Mouse (Mus musculus) embryo, embryonic 11 days (tissue): ENCODE results near the gene Osbpl6.

Experiments
- DNase-seq: peaks from one replicate; pipeline ENCODE4 v3.0.0-alpha.2; 2015

Gene Osbpl6

DNA sequence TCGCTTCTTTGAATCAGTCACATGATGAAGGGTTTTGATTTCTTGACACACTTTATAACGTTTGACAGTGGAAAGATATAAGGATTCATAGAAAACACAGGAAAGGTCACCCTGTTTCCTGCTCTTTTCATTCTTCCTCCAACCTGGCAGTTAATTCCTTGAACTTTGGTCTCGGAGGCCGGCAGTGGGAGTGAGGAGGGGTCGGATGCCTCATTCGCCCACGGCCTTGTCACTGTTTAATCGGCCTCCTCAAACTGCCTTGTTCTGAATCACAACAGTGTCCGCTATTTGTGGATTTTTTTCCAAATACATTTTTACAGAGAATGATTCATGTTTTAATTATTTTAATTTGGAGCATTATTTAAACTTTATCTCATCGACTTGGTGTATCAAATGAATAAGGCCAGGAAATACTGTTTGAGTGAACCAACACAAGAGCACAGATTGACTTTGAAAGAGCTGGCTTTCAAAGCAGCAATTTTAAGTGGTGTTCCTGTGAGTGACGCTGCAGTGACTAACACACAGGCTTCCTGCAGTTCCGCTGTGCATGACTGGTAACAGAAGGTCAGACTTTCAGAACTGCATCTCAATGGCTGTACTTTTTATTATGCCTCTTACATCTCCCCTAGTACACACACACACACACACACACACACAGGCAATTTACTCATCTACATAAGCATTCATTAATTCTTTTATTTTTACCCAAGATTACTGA is 98.0 kb downstream of the Osbpl6 start:
- no peak for DNase-seq

DNA sequence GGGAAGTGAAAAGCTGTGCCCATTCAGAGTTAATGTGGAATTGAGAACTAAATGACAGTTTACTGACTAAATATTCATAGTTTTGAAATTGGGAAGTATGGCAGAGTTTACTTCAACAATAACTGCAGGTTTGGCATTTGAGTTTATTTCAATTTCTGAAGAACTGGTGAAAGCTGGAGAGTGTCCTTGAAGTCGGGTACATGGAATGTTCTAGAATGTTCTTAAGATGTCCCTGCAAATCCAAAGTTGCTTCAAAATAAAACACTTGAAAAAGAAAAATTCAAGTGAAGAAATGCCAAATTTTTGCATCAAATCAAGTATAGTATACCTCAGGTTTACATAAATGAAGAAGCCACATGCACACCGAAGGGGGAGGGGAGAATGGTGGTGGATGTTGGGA is 98.7 kb downstream of the Osbpl6 start:
- no peak for DNase-seq

DNA sequence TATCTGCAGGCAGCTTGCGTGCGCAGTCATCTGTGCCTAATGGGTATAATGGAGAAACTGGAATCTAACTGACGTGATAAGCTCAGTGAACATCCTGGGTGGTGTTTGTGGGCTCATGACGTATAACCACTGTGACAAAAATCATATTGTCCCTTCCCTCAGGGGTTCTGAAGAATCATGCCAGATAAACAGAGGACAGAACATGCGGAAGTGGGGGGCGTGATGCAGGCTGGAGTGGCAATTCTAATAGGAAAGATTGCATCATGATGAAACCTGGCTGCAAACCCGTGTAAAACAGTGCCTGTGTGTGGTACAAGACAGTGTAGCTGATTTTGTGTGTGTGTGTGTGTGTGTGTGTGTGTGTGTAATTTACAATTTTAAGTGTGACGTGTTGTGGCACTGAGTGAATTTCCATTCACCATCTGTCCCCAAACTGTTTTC is 105.0 kb downstream of the Osbpl6 start:
- DNase-seq: no peak

DNA sequence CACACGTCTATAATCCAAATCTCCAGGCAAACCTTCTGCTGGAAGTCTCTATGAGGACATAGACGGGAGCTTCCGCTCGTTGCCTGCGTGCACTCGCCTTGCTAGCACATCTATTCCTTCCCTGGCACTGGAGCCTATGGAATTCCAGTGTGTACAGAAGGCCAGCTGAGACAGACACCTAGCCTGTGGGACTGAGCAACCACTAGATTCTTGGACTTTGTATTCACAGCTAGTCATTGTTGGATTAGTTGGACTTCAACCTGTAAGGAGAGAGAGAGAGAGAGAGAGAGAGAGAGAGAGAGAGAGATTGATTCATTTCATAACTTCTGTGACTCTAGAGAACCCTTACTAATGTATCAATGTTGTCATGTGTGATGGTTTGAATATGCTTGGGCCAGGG is 105.8 kb downstream of the Osbpl6 start:
- no peak for DNase-seq

DNA sequence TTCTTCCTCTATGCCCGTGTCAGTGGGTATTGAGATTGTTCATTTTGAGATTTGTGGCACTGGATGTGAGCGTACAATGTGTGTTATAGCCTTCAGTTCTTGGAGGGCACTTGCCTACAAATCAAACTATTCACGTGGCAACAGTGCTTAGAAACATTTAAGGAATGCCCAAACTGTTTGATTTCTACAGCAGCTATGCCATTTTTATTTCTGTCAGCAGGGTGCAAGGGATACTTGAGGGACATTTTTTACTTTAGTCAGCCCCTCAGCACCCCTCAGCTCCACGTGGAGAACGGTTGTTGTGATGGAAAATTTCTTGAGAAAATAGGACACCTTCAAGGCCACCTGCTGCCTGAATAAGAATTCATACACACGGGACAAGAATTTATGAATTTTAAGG is 106.6 kb downstream of the Osbpl6 start:
- DNase-seq: no peak

GRCm38 (mm10) chr2:76513296-76513695 is 107.0 kb downstream of the Osbpl6 start:
- DNase-seq: no peak

GRCm38 (mm10) chr2:76517471-76517870 is 111.2 kb downstream of the Osbpl6 start:
- no peak for DNase-seq

- no peak for DNase-seq
Observed at GRCm38 (mm10) chr2:76518407-76519063, 112.2 kb downstream of the Osbpl6 start.

DNA sequence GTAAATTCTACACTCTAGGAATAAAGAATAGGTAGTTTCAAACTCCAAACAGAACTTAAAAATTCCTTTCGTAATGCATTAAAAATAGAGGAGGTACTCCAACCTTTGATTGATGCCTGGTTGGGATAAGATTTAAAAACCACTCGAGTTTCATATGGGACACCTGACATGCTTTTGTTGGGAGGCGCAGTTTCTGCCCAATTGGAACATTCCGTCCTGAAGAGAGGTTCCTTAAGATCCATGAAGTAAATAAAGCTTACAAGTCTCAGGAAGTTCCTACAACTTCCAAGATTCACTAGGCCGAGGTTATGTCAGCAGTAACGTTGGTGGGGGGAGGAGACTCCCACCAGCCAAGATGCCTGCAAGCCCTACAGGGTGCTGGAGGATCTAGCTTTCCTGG is 115.3 kb downstream of the Osbpl6 start:
- no peak for DNase-seq

GRCm38 (mm10) chr2:76524451-76524850 is 118.1 kb downstream of the Osbpl6 start:
- DNase-seq: no peak

DNA sequence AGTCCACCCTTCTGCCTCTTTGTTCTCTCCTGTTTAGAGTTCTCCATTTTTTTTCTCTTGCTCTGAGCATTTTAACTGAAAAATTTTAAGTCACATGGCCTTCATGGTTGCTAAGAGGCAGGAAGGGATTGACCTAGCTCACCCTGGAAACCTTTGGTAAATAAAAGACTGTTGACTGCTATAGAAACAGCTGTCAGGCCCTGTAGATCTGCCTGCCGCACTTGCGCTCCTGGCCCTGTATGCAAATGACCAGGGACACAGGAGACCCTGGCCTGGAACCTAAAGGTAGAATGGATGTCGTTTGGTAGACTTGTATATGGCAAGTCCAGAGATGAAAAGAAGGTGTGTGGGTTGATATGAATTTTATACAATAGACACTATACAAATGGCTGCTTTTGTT is 119.3 kb downstream of the Osbpl6 start:
- DNase-seq: no peak

DNA sequence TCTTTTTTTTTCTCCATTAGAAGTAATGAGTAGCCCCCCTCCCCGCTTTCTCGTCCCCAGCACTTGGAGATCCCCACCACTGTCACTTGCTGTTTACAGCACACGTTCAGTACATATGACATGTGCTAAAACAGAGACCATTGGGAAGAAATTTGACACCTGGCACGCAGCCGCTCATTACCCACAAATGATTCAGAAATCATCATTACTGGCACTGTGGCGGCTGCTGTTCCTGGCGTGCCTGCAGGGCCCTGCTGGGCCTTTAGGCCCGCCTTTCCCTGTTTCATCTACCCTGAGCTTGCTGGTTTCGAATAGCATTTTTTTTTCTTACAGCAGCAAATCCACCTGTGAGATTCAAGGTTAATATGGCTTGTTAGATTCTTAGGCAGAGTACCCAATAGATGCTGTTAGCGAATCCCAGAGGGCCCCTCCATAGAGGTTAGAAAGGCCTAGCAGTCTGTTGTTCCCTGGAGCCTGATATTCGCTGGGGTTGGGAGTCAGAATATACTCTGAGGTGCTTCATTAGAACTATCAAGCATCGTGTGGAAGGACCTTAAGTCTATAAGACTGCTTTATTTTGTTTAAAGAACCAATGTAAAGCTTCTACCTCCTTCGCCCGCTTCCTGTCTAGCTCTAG is 126.3 kb downstream of the Osbpl6 start:
- DNase-seq: peak; percentile 23

GRCm38 (mm10) chr2:76534932-76535331 is 128.6 kb downstream of the Osbpl6 start:
- peak; percentile 13 for DNase-seq

- DNase-seq: no peak
Observed at GRCm38 (mm10) chr2:76541900-76542299, 135.6 kb downstream of the Osbpl6 start.

DNA sequence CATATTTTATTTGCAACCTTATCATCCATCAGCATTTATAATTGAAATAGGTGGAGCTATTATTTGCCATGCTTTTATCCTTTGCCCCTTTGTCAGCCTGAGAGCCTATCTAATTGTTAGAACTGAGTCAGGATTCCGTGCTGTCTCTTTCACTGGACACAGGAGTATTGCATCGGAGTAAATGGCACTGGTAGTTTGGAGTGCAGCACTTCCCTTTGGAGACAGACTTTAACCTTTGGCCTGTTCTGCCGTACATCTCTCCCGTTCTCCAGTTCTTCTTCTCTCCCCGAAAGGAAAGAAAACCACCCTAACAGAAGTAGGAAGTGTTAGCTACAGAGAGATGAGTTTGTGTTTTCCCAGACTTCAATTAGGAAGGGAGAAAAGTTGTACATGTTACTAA is 136.6 kb downstream of the Osbpl6 start:
- DNase-seq: no peak

GRCm38 (mm10) chr2:76545539-76545938 is 139.2 kb downstream of the Osbpl6 start:
- DNase-seq: no peak

DNA sequence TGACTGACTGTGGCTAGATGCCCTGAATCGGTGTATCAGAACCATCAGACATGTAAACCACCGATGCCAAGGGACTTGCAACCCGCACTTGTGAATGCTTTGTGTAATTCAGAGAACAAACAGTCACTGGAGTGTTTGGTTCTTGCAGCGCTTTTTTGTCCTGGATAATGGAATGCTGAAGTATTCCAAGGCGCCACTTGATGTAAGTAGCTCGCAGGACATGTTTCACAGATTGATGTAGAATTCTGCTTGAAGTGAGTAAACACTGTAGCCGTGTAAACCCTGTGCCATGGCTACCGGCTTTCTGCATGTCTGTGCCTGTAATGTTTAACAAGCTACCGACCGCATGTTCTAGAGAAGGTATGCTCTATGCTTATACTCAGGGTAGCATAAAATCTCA is 141.9 kb downstream of the Osbpl6 start:
- no peak for DNase-seq

DNA sequence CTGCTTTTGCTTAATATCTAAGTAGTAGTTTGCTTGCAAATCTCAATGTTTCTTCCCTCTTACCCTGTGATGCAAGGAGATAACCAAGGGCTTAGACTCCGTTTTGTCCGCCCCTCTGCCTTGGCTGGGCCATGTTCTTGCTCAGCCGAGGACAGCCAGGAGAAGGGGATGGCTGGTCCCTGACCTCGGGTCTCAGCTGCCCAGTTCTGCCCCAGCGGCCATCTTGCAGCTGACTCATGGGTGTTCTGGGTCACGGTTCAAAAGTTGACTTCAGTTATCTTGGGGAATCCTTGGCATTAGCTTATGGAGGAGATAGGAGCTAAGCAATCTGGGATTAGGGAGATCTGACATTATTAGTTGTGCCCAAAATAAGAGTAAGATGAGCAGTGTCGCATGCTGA is 142.5 kb downstream of the Osbpl6 start:
- DNase-seq: no peak

DNA sequence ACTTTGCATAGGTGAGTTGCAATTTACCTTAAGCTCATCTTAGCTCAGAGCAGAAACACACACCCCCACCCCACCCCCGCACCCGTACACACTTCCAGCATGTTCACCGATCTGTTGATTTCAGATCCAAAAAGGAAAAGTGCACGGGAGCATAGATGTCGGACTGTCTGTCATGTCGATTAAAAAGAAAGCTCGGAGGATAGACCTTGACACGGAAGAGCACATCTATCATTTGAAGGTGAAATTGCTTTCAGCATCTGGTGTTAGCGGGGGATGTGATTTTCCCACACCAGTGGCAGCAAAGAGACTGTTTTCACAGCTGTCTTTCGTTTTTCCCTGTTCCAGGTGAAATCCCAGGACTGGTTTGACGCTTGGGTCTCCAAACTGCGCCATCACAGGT is 143.0 kb downstream of the Osbpl6 start:
- peak; percentile 26 for DNase-seq

GRCm38 (mm10) chr2:76555852-76556558 is 149.7 kb downstream of the Osbpl6 start:
- no peak for DNase-seq

DNA sequence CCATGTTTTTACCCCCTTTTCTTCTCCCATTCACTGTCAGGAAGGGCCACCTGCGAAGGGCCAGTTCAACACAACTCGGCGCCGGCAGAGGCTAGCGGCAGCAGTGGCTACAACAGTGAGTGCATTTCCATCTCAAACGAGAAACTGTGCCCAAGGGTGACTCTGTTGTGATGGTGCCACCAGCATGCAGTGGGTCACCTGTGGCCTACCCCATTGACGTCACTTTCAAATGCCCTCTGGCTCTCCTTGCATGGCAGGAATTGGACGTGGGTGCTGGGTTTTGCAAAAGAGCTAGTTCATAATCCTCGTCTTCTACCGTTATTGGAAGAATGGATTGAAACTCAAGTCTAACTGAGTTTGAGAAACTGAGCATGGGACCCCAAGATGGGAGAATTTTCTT is 153.8 kb downstream of the Osbpl6 start:
- DNase-seq: no peak

DNA sequence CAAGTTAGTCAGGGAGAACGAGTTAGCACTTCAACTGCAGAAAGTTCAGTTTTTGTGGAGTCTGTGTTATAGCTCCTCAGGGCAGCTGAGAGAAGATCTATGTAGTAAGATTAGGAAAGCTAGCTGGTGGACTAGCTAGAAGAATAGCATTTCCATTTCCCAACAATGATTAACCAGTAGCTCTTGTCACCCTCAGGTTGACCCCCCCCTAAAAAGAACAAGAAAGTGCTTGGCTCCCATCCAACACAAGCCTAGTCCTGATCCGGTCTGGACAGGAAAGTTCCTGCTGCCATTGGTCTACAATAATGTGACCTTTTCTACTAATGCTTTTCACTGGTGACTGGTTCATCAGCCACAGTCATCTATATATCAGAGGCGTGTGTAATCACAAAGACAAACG is 157.6 kb downstream of the Osbpl6 start:
- DNase-seq: no peak

DNA sequence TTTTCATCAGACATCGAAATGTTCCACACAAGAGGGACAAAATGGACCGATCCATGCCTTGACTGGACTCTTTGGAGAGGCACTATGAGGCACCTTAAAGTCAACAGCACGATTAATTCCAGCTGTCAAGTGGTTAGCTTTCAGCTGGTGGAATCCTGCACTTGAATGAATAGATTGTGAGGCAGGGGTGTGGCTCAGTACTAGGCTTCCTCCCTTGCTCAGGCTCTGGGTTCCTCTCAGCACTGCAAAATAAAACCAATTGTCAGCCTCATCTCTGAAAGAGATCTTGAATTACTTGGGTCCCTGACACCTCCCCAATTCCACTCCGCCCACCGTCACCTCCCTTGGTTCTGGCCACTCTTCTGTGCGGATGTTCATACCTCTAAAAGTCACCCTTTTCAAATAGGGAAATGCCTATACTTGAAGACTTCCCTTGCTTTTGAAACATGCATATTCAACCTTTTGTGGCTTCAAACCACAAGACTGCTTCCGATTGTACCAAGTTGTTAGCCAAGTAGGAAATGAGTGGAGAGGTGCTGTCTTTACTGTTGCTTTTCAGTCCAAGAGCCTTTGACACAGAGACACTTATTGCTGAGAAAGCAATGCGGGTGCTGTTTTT is 160.7 kb downstream of the Osbpl6 start:
- no peak for DNase-seq
